Mouse (Mus musculus): ENCODE measurements around the gene Pcsk2. TPM values are rescaled to one million over a fixed set of nuclear protein-coding genes. Genes with fewer than 3 reads are reported as not detected.

Pcsk2 gene
- polyA plus RNA-seq, 1 experiment from 2014 or later: 0.02 TPM

DNA sequence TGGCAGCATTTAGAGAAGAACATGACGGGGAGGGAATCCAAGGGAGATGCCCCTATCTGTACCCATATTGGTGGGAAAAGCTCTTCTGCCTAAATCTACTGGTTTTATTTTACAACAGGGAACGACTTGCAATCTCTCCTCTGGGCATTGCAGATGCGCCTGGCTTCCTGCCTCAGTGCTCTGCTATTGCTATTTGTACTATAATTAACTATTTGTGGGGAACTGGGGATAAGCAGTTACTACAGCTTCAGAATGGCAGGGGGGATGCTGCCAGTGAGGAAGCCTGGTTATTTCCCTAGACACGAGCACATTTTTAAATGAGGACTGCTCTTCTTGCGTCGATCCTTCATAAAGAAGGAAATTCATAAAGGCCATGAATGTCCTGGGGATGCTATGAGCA, 39.4 kb downstream of the Pcsk2 start:
- Histone ChIP-seq H3K4me2 (no peak overlapping the region), H3K4me3 (replicated peaks) (no peak overlapping the region), H3K27ac (replicated peaks) (no peak overlapping the region), H3K36me3 (replicated peaks) (no peaks in the 10 kb centered on the region), H3K4me1 (replicated peaks) (no peaks in the 10 kb centered on the region), H3K9me3 (replicated peaks) (0 out of 2 replicates have a peak, but pooled peaks cover 4% of the 10 kb centered on the region), H3K9ac (no peak overlapping the region), H3K27me3 (no peaks in the 10 kb centered on the region)
- WGBS (ENCODE audit: insufficient replicate concordance): 64% methylated on average over 6 of the region's 6 CpGs
- ATAC-seq (ENCODE audit: insufficient read depth): no peak

DNA sequence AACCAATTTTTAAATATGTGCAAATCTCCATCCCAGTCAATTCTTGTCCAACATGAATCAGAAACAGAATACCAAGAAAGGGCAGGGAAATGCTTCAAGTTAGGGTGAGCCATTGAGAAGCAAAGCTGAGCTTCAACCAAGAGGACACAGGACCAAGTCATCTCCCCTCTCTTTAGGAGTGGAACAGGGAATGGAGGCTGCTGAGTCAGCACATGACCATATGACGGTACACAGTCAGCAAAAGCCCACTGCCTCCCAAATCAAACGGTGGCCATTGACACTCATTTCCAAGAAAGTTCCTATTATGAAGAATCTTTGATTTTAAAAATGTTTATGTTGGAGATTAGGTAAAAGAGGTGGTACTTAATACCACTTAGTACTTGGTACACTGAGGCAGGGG, 44.4 kb downstream of the Pcsk2 start:
- no peaks in the 10 kb centered on the region for H3K27me3 ChIP-seq
- H3K9me3 ChIP-seq (replicated peaks): 0 out of 2 replicates have a peak, but pooled peaks cover under 1% of the 10 kb centered on the region
- no peak for ATAC-seq (ENCODE audit: insufficient read depth)
- no peaks in the 10 kb centered on the region for H3K4me1 ChIP-seq (replicated peaks)
- no peak overlapping the region for H3K4me2 ChIP-seq
- WGBS (ENCODE audit: insufficient replicate concordance): 60% methylated on average over 2 of the region's 2 CpGs
- H3K36me3 ChIP-seq (replicated peaks): no peaks in the 10 kb centered on the region
- no peak overlapping the region for H3K27ac ChIP-seq (replicated peaks)
- H3K4me3 ChIP-seq (replicated peaks): no peak overlapping the region
- H3K9ac ChIP-seq: no peak overlapping the region

DNA sequence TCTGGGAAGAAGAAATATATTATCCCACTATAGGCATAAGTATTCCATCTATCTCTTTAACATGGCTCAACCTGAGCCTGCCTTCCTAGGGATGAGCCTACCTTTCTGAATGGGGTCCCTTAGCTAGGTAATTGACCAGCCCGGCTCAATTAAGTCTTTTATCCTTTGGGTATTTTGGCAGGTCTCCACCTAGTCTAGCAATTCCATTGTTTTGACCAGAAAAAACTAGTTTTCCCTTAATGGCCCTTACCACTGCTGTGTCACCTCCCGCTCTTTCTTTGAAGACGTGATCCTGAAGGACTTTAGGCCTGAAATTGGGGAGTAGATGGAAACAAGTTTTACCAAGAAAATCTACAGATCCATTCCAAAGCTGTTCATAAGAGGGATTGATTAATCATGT, 57.1 kb downstream of the Pcsk2 start:
- no peaks in the 10 kb centered on the region for H3K4me1 ChIP-seq (replicated peaks)
- WGBS (ENCODE audit: insufficient replicate concordance): 50% methylated on average over 3 of the region's 3 CpGs
- H3K27ac ChIP-seq (replicated peaks): no peak overlapping the region
- H3K36me3 ChIP-seq (replicated peaks): no peaks in the 10 kb centered on the region
- H3K9me3 ChIP-seq (replicated peaks): no peaks in the 10 kb centered on the region
- no peaks in the 10 kb centered on the region for H3K27me3 ChIP-seq
- H3K9ac ChIP-seq: no peak overlapping the region
- H3K4me2 ChIP-seq: no peak overlapping the region
- no peak overlapping the region for H3K4me3 ChIP-seq (replicated peaks)
- ATAC-seq (ENCODE audit: insufficient read depth): no peak

DNA sequence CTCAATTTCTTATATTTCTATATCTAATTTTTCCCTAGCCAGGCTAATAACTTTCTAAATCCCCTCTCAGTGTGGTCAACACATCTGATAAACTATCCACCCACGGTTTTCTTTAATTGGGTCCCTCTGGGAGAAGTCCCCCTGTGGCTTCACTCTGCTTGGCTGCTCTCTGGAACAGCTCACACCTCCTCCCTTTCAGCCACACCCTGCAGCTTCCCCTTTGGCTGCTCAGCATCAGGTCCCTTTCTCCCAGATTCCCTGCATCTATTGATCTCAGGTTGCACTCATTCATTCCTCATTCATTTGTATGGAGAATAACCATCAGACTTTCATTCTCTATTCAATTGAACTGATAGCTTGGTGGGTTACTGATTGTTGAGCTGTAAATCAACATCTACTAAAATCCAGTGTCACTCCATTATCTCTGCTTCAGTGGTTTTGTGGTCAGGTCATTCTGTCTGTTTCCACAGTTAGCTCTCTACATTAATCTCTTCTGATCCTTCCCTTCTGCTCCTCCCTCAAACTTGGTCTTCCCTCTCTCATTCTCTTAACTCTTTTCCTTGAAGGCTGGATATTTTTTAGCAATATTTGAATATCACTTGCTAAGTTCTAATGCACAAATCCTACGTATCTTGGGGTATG, 58.0 kb downstream of the Pcsk2 start:
- Histone ChIP-seq H3K27ac (replicated peaks) (no peak overlapping the region), H3K4me1 (replicated peaks) (no peaks in the 10 kb centered on the region), H3K9ac (no peak overlapping the region), H3K9me3 (replicated peaks) (no peaks in the 10 kb centered on the region), H3K4me3 (replicated peaks) (no peak overlapping the region), H3K4me2 (no peak overlapping the region), H3K36me3 (replicated peaks) (no peaks in the 10 kb centered on the region), H3K27me3 (no peaks in the 10 kb centered on the region)
- whole genome bisulfite sequencing (ENCODE audit: insufficient replicate concordance): 33% methylated on average over 2 of the region's 2 CpGs
- no peak for ATAC-seq (ENCODE audit: insufficient read depth)

DNA sequence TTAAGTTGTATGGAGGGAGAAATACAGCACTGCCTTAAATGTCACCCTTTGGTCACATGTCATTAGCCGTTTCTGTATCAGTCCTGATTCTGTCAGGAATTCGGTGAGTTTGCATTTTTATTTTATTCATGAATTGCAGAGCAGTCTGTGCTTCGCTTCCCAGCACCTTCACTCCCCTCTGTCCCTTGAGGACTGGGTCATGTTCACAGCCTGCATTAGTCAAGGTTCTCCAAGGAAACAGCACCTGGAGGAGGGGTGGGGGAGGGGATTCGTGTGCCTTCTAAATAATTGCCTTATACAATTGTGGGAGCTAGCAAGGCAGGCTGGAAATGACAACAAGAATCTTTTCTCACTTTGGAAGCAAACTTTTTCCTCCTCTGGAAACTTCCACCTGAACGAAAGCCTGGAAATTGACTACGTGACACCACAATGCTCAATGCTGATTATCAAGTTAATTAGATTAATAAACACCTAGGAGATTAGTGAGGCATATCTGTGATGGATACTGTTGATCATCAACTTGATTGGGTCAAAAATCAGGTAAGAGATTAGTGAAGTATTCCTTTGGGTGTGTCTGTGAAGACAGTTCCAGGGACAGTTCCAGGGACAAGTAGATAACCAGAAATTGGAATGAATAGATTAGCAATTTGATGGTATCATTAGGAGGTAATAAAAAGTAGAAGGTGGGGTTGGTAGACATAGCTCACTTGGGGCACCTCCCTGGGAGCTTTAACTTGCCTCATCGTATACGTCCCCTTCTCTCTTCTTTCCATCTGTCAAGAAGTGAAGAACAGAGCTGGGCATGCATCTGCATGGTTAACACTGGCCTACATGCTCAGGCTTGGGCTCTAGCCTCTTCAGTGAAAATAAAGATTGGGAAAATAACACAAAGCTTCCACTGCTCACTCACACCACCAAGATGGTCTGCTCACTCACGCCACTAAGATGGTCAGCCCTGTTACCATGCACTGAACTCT, 64.7 kb downstream of the Pcsk2 start:
- WGBS (ENCODE audit: insufficient replicate concordance): 52% methylated on average over 9 of the region's 9 CpGs
- Histone ChIP-seq H3K4me2 (no peak overlapping the region), H3K9ac (no peak overlapping the region), H3K36me3 (replicated peaks) (no peaks in the 10 kb centered on the region), H3K4me3 (replicated peaks) (no peak overlapping the region), H3K4me1 (replicated peaks) (no peaks in the 10 kb centered on the region), H3K27ac (replicated peaks) (no peak overlapping the region), H3K27me3 (no peaks in the 10 kb centered on the region), H3K9me3 (replicated peaks) (no peaks in the 10 kb centered on the region)
- ATAC-seq (ENCODE audit: insufficient read depth): no peak

DNA sequence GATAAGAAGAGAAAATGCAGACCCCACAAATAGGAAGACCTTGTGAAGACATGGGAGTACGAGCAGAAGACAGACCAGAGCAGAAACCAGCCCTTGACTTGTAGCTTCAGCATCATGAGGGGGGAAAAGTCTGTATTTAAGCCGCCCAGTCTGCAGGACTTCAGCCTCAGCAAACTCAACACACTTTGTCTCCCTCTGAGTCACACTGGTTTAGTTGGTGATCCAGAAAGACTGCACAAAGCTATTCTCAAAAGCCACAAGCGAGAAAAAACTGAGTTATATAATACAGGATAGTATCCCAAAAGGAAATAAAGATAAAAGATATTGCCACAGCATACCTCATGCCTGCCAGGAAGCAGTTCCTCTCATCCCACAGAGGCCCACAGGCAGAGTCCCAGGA, 67.5 kb downstream of the Pcsk2 start:
- Histone ChIP-seq H3K9ac (no peak overlapping the region), H3K4me1 (replicated peaks) (no peaks in the 10 kb centered on the region), H3K27me3 (no peaks in the 10 kb centered on the region), H3K27ac (replicated peaks) (no peak overlapping the region), H3K9me3 (replicated peaks) (no peaks in the 10 kb centered on the region), H3K4me2 (no peak overlapping the region), H3K4me3 (replicated peaks) (no peak overlapping the region), H3K36me3 (replicated peaks) (no peaks in the 10 kb centered on the region)
- 36% methylated on average over 3 of the region's 3 CpGs for WGBS (ENCODE audit: insufficient replicate concordance)
- ATAC-seq (ENCODE audit: insufficient read depth): no peak

DNA sequence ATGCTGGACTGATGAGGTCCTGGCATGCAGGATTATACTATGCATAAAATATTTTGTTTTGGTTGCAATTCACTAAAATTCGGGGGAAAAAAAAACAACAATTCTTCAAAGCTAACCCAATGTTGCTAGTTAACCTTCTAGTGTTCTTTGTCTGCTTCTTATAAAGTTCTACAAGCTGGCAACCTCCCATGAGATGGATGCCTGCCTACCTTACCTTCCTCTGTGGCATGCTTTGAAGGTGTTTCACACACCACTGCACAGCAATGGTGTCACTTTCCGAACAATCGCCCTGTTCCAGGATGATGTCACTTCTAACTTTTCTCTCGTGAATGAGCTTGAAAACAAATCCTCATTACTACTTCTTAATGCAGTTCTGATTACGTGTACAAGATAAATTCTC, 68.8 kb downstream of the Pcsk2 start:
- Histone ChIP-seq H3K9me3 (replicated peaks) (no peaks in the 10 kb centered on the region), H3K9ac (no peak overlapping the region), H3K4me2 (no peak overlapping the region), H3K4me3 (replicated peaks) (no peak overlapping the region), H3K36me3 (replicated peaks) (no peaks in the 10 kb centered on the region), H3K4me1 (replicated peaks) (no peaks in the 10 kb centered on the region), H3K27me3 (no peaks in the 10 kb centered on the region), H3K27ac (replicated peaks) (no peak overlapping the region)
- 63% methylated on average over 5 of the region's 5 CpGs for WGBS (ENCODE audit: insufficient replicate concordance)
- no peak for ATAC-seq (ENCODE audit: insufficient read depth)

DNA sequence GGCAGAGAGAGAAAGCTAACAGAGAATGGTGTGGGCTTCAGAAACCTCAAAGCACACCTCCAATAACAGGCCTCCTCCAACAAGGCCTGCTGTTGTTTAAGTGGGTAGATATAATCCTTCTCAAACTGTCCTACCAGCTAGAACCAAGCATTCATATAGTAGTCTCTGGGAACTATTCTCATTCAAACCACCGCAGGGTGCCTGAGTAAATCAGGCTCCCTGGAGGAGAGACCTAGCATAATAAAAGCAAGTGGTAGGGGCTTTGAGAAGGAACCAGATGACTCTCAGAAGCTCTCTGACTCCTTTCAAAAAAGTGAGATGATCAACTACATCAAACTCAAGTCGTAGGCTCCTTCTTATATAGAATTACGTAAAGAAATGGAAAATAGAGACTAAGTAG, 75.0 kb downstream of the Pcsk2 start:
- Histone ChIP-seq H3K9ac (no peak overlapping the region), H3K4me3 (replicated peaks) (no peak overlapping the region), H3K27me3 (no peaks in the 10 kb centered on the region), H3K36me3 (replicated peaks) (no peaks in the 10 kb centered on the region), H3K4me2 (no peak overlapping the region), H3K4me1 (replicated peaks) (no peaks in the 10 kb centered on the region), H3K9me3 (replicated peaks) (no peaks in the 10 kb centered on the region), H3K27ac (replicated peaks) (no peak overlapping the region)
- 36% methylated on average over 3 of the region's 3 CpGs for WGBS (ENCODE audit: insufficient replicate concordance)
- ATAC-seq (ENCODE audit: insufficient read depth): no peak

DNA sequence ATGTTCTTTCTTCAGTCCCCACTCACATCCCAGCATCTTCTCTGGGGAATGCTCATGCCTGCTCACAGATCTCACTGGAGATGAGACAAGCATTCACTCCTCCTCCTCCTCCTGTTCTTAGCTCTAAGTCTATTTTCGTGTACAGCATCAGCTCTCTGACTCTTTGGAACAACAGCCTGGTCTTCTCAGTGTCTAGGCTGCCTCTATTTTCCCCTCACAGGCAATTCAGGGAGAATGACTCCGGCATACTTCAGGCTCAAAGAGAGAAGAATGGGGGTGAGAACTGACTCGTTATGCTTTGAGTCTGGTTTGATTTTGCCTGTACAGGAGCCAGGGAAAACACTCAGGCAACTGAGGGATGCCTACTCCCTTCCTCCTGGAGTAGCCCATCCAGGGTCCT, 78.0 kb downstream of the Pcsk2 start:
- no peaks in the 10 kb centered on the region for H3K9me3 ChIP-seq (replicated peaks)
- 33% methylated on average over 3 of the region's 3 CpGs for WGBS (ENCODE audit: insufficient replicate concordance)
- ATAC-seq (ENCODE audit: insufficient read depth): no peak
- no peak overlapping the region for H3K27ac ChIP-seq (replicated peaks)
- no peak overlapping the region for H3K4me3 ChIP-seq (replicated peaks)
- H3K27me3 ChIP-seq: no peaks in the 10 kb centered on the region
- no peak overlapping the region for H3K4me2 ChIP-seq
- H3K4me1 ChIP-seq (replicated peaks): no peaks in the 10 kb centered on the region
- H3K36me3 ChIP-seq (replicated peaks): no peaks in the 10 kb centered on the region
- no peak overlapping the region for H3K9ac ChIP-seq

DNA sequence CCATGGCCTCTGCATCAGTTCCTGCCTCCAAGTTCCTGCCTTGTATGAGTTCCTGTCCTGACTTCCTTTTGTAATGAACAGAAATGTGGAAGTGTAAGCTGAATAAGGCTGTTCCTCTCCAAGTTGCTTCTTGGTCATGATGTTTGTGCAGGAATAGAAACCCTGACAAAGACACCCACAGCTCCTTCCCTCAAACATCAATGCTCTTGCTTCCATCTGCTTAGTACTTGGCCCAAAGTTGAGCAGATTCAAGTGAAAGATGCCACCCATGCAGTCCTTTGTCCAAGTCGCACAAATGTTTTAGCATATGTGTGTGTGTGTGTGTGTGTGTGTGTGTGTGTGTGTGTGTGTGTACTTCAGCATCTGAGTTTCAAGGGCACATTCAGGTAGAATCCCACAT, 97.3 kb downstream of the Pcsk2 start:
- no peaks in the 10 kb centered on the region for H3K27me3 ChIP-seq
- WGBS (ENCODE audit: insufficient replicate concordance): 48% methylated on average over 1 of the region's 1 CpGs
- H3K9ac ChIP-seq: no peak overlapping the region
- no peaks in the 10 kb centered on the region for H3K4me1 ChIP-seq (replicated peaks)
- no peaks in the 10 kb centered on the region for H3K36me3 ChIP-seq (replicated peaks)
- H3K4me2 ChIP-seq: no peak overlapping the region
- no peaks in the 10 kb centered on the region for H3K9me3 ChIP-seq (replicated peaks)
- no peak overlapping the region for H3K4me3 ChIP-seq (replicated peaks)
- ATAC-seq (ENCODE audit: insufficient read depth): no peak
- no peak overlapping the region for H3K27ac ChIP-seq (replicated peaks)

DNA sequence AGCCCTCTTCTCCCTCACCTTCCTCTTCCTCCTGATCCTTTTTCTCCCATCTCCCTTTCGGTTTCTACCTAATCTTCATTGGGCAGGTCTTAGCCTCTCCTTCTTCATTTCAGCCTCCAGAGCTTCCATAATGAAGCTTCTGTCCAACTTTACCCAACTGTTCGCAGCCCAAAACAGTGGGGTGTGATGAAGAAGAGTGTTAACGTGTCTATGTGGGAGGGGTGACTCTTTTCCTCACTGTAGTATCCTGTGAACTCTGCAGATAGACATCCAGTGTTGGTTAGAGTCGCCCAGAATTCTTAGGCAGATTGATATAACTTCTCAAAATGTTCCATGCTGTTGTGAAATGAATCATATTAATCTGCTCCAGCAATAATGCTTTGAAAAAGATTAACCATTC, 98.4 kb downstream of the Pcsk2 start:
- Histone ChIP-seq H3K9ac (no peak overlapping the region), H3K27ac (replicated peaks) (no peak overlapping the region), H3K27me3 (no peaks in the 10 kb centered on the region), H3K9me3 (replicated peaks) (no peaks in the 10 kb centered on the region), H3K36me3 (replicated peaks) (no peaks in the 10 kb centered on the region), H3K4me3 (replicated peaks) (no peak overlapping the region), H3K4me2 (no peak overlapping the region), H3K4me1 (replicated peaks) (no peaks in the 10 kb centered on the region)
- no peak for ATAC-seq (ENCODE audit: insufficient read depth)
- WGBS (ENCODE audit: insufficient replicate concordance): 54% methylated on average over 4 of the region's 4 CpGs

Data from liver, embryonic 15.5 days (tissue).